Mouse (Mus musculus): ENCODE data around the gene Akap8. TPM values are rescaled to one million over a fixed set of nuclear protein-coding genes. Genes with fewer than 3 reads are reported as not detected.

Gene Akap8
- total and polyA plus RNA-seq, 3 experiments = 77.9 to 127 (median 101) TPM

DNA sequence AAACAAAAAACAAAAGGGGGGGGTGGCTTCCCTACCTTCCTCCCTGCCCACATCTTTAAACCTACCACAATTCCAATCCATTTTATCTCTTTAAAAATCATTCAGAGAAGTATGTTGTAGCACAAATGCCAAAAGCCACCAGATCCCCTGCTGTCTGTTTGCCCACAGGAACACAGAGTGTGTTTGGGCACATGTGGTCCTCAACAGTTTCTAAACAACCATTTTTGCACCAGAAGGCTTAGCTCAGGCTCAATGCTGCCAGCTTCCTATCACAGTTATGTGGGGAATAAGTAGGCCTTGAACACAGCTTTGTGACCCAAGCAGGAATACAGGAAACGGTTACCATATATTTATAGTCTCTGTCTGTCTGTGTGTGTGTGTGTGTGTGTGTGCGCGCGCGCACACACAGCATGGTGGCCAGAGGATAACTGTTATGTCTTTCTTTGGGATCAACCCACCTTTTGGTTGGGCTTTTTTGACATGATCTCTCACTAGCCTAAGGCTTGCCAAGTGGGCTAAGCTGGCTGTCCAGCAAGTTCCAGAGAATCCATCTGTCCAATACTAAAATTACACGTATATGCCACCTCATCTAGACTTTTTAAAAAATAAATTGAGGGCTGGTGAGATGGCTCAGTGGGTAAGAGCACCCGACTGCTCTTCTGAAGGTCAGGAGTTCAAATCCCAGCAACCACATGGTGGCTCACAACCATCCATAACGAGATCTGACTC, 58.0 kb downstream of the Akap8 start:
- H3K27me3 ChIP-seq (ENCODE audit: control insufficient read depth in 1 of 2, insufficient read depth in 2 of 2, low read length in 2 of 2) = no peaks in the 10 kb centered on the region
- H3K27ac ChIP-seq (ENCODE audit: control insufficient read depth, low read depth, low read length) = no peak overlapping the region
- no peaks in the 10 kb centered on the region for H3K9me3 ChIP-seq (replicated peaks; ENCODE audit: insufficient read depth, low read length)
- TF ChIP-seq EP300 (IDR thresholded peaks at IDR 0.05; ENCODE audit: low read depth in 1 of 2, low read length in 2 of 2) (no peak), MYB (IDR thresholded peaks at IDR 0.05; ENCODE audit: low read depth, low read length) (no peak), TCF12 (IDR thresholded peaks at IDR 0.05; ENCODE audit: low read depth, low read length) (no peak), USF2 (IDR thresholded peaks at IDR 0.05; ENCODE audit: borderline replicate concordance in 1 of 2, insufficient read depth in 1 of 2, low read depth in 1 of 2, low read length in 2 of 2) (no peak), NRF1 (IDR thresholded peaks at IDR 0.05; ENCODE audit: insufficient read depth, low read depth, low read length, poor library complexity, severe bottlenecking) (no peak), BHLHE40 (IDR thresholded peaks at IDR 0.05; ENCODE audit: borderline replicate concordance, low read depth, low read length) (no peak), ZNF384 (IDR thresholded peaks at IDR 0.05; ENCODE audit: low read depth, low read length) (no peak), JUND (IDR thresholded peaks at IDR 0.05; ENCODE audit: low read depth, low read length) (no peak), POLR2A (IDR thresholded peaks at IDR 0.05; ENCODE audit: control insufficient read depth in 1 of 2, insufficient read depth in 1 of 2, low read depth in 1 of 2, low read length in 2 of 2, poor library complexity in 1 of 2) (no peak), GABPA (IDR thresholded peaks at IDR 0.05; ENCODE audit: low read depth, low read length) (no peak), RCOR1 (IDR thresholded peaks at IDR 0.05; ENCODE audit: low read depth, low read length) (no peak), MAX (IDR thresholded peaks at IDR 0.05; ENCODE audit: low read length) (no peak), HCFC1 (IDR thresholded peaks at IDR 0.05; ENCODE audit: low read depth, low read length) (no peak)
- H3K4me1 ChIP-seq (ENCODE audit: control insufficient read depth in 1 of 2, insufficient read depth in 2 of 2, low read length in 2 of 2) = peaks cover 10 to 15% of the 10 kb centered on the region in 2 experiments
- H3K9ac ChIP-seq (ENCODE audit: control insufficient read depth, low read depth, low read length, poor library complexity, severe bottlenecking) = no peak overlapping the region
- H3K36me3 ChIP-seq (ENCODE audit: control insufficient read depth in 1 of 2, insufficient read depth in 2 of 2, low read length in 2 of 2) = peaks cover 11 to 16% of the 10 kb centered on the region in 2 experiments
- no peak for DNase-seq (ENCODE audit: low read depth, low spot score)
- H3K4me3 ChIP-seq (ENCODE audit: control insufficient read depth in 1 of 2, insufficient read depth in 1 of 2, low read depth in 2 of 2, low read length in 2 of 2) = no peak overlapping the region
- peaks cover 79% of the 10 kb centered on the region for H3K79me2 ChIP-seq (ENCODE audit: control insufficient read depth, insufficient read depth, low read length, poor library complexity)

DNA sequence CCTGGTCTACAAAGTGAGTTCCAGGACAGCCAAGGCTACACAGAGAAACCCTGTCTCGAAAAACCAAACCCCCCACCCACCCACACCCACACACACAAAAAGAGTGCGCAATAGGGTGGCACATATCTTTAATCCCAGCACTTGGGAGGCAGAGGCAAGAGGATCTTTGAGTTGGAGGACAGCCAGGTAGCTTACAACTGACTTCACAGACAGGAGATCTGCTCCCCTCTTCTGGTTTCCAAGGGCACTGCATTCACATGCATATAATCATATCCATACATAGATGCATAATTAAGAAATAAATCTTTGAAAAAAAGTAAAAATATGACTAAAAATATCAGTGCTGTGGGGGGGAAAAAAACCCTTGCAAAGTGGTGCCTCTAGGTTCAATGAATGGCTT, 62.2 kb downstream of the Akap8 start:
- TF ChIP-seq MEF2A (IDR thresholded peaks at IDR 0.05; ENCODE audit: extremely low read depth, insufficient replicate concordance, low read depth, low read length, poor library complexity, severe bottlenecking) (no peak), CHD1 (IDR thresholded peaks at IDR 0.05; ENCODE audit: low read depth, low read length) (no peak), SMC3 (IDR thresholded peaks at IDR 0.05; ENCODE audit: low read depth, low read length) (0 out of 2 replicates have a peak, but pooled peaks have one; percentile 20), ZC3H11A (IDR thresholded peaks at IDR 0.05; ENCODE audit: low read depth, low read length) (no peak), BHLHE40 (IDR thresholded peaks at IDR 0.05; ENCODE audit: borderline replicate concordance, low read depth, low read length) (no peak), TAL1 (IDR thresholded peaks at IDR 0.05; ENCODE audit: low read length) (no peak), MYB (IDR thresholded peaks at IDR 0.05; ENCODE audit: low read depth, low read length) (no peak), TBP (IDR thresholded peaks at IDR 0.05; ENCODE audit: low read depth, low read length) (no peak), RCOR1 (IDR thresholded peaks at IDR 0.05; ENCODE audit: low read depth, low read length) (no peak), MAZ (IDR thresholded peaks at IDR 0.05; ENCODE audit: low read depth, low read length) (no peak), CTCF (IDR thresholded peaks at IDR 0.05 in 2 of 3, conservative IDR thresholded peaks at IDR 0.05 in 1 of 3; ENCODE audit: control insufficient read depth in 1 of 3, insufficient read depth in 1 of 3, low read depth in 2 of 3, low read length in 3 of 3, poor library complexity in 1 of 3, severe bottlenecking in 1 of 3) (peak in 2 of 3 experiments; percentile 12 to 32; a peak in 3 of 6 replicates)
- H3K36me3 ChIP-seq (ENCODE audit: control insufficient read depth in 1 of 2, insufficient read depth in 2 of 2, low read length in 2 of 2) = peaks cover 5 to 10% of the 10 kb centered on the region in 2 experiments
- H3K27me3 ChIP-seq (ENCODE audit: control insufficient read depth in 1 of 2, insufficient read depth in 2 of 2, low read length in 2 of 2) = no peaks in the 10 kb centered on the region
- H3K9me3 ChIP-seq (replicated peaks; ENCODE audit: insufficient read depth, low read length) = no peaks in the 10 kb centered on the region
- H3K4me3 ChIP-seq (ENCODE audit: control insufficient read depth in 1 of 2, insufficient read depth in 1 of 2, low read depth in 2 of 2, low read length in 2 of 2) = no peak overlapping the region
- H3K9ac ChIP-seq (ENCODE audit: control insufficient read depth, low read depth, low read length, poor library complexity, severe bottlenecking) = no peak overlapping the region
- H3K27ac ChIP-seq (ENCODE audit: control insufficient read depth, low read depth, low read length) = no peak overlapping the region
- peaks cover 0 to 6% of the 10 kb centered on the region in 2 experiments; a peak in 2 of 4 replicates for H3K4me1 ChIP-seq (ENCODE audit: control insufficient read depth in 1 of 2, insufficient read depth in 2 of 2, low read length in 2 of 2)
- peaks cover 77% of the 10 kb centered on the region for H3K79me2 ChIP-seq (ENCODE audit: control insufficient read depth, insufficient read depth, low read length, poor library complexity)
- peak; percentile 60 for DNase-seq (ENCODE audit: low read depth, low spot score)
